Mouse (Mus musculus) MEL (cell line): ENCODE results near the gene Cables2.

Experiments used
- BHLHE40 ChIP-seq: IDR thresholded peaks from 2 replicates; pipeline ENCODE4 v1.6.1; 2012; ENCODE audit warnings: low read depth, mild to moderate bottlenecking, inconsistent platforms, low read length, improper control_type of control experiment, borderline replicate concordance
- CHD2 ChIP-seq: IDR thresholded peaks from 2 replicates; pipeline ENCODE4 v1.6.1; 2011; ENCODE audit warnings: low read length, improper control_type of control experiment
- CTCF ChIP-seq, 3 experiments: IDR thresholded peaks in 2 of 3; conservative IDR thresholded peaks in 1 of 3; 2 replicates each; pipeline ENCODE4 v1.5.1; 2011 to 2012; ENCODE audit warnings: low read length in 3 of 3, low read depth in 2 of 3, mild to moderate bottlenecking in 2 of 3, improper control_type of control experiment in 1 of 3, inconsistent platforms in 1 of 3, mixed read lengths in 1 of 3, moderate library complexity in 1 of 3; ENCODE audit not compliant: control insufficient read depth in 1 of 3, insufficient read depth in 1 of 3, poor library complexity in 1 of 3, severe bottlenecking in 1 of 3
- EP300 ChIP-seq, 2 experiments: IDR thresholded peaks; 2 replicates each; pipeline ENCODE4 v1.6.1; 2011; ENCODE audit warnings: improper control_type of control experiment in 2 of 2, low read length in 2 of 2, low read depth in 1 of 2, mild to moderate bottlenecking in 1 of 2
- GATA1 ChIP-seq: IDR thresholded peaks from 2 replicates; pipeline ENCODE4 v1.6.1; 2011; ENCODE audit warnings: low read depth, low read length, improper control_type of control experiment
- NELFE ChIP-seq: IDR thresholded peaks from 2 replicates; pipeline ENCODE4 v1.6.1; 2011; ENCODE audit warnings: low read depth, low read length, improper control_type of control experiment
- POLR2A ChIP-seq, 2 experiments: IDR thresholded peaks; 2 replicates each; pipeline ENCODE4 v1.6.1; 2011 to 2012; ENCODE audit warnings: low read length in 2 of 2, mild to moderate bottlenecking in 2 of 2, control low read depth in 1 of 2, improper control_type of control experiment in 1 of 2, low read depth in 1 of 2, moderate library complexity in 1 of 2; ENCODE audit not compliant: control insufficient read depth in 1 of 2, insufficient read depth in 1 of 2, poor library complexity in 1 of 2
- POLR2AphosphoS2 ChIP-seq: IDR thresholded peaks from 2 replicates; pipeline ENCODE4 v1.6.1; 2011; ENCODE audit warnings: low read length, improper control_type of control experiment
- RCOR1 ChIP-seq: IDR thresholded peaks from 2 replicates; pipeline ENCODE4 v1.6.1; 2012; ENCODE audit warnings: low read depth, mild to moderate bottlenecking, inconsistent platforms, low read length, improper control_type of control experiment
- SIN3A ChIP-seq: IDR thresholded peaks from 2 replicates; pipeline ENCODE4 v1.6.1; 2012; ENCODE audit warnings: low read length, improper control_type of control experiment, inconsistent platforms
- TCF12 ChIP-seq: IDR thresholded peaks from 2 replicates; pipeline ENCODE4 v1.6.1; 2014; ENCODE audit warnings: low read depth, mild to moderate bottlenecking, inconsistent platforms, low read length, improper control_type of control experiment, moderate library complexity
- ZC3H11A ChIP-seq: IDR thresholded peaks from 2 replicates; pipeline ENCODE4 v1.6.1; 2012; ENCODE audit warnings: low read depth, mild to moderate bottlenecking, inconsistent platforms, low read length, improper control_type of control experiment
- ZNF384 ChIP-seq: IDR thresholded peaks from 2 replicates; pipeline ENCODE4 v1.6.1; 2012; ENCODE audit warnings: low read depth, mild to moderate bottlenecking, inconsistent platforms, low read length, improper control_type of control experiment

DNA sequence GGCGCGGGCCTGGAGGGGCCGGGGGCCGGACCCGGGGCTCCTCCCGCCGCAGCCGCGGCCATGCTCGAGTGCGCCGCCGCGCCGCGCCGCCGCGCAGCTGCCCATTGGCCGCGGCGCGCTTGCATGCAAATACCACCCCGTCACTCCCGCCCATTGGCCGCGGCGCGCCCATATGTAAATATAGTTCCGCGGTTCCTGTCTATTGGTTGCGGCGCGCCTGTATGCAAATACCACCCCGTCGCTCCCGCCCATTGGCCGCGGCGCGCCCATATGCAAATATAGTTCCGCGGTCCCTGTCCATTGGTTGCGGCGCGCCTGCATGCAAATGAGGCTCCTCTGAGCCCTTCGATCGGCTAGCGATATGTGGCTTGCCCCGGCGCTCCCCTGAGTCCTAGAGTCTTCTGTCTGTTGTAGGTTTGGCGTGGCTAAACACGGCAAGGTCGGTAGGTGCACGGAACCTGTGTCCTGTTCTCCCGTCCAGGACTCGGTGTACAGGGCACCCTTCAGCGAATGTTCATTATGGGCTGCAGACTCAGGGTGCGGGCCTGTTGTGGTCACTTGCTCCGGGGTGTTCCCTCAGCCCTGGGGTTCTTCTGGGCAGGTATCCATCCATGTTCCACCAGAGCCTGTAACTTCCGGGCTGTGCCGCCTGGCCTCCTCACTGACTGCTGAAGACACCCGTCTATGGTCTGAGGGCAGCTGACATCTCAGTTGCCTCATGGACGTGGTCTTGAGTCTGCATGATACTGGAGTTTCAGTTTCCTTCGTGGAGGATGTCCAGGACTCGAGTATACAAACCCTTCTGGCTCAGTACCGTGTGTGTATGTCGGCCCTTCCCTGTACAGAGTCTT is at the start of gene Cables2:
- TF ChIP-seq RCOR1: peak; percentile 64
- peak in 1 of 2 experiments; percentile 97; a peak in 2 of 4 replicates for TF ChIP-seq EP300 (IDR thresholded peaks at IDR 0.05; ENCODE audit: low read depth in 1 of 2, low read length in 2 of 2)
- TF ChIP-seq POLR2AphosphoS2: no peak
- TF ChIP-seq POLR2A (IDR thresholded peaks at IDR 0.05; ENCODE audit: control insufficient read depth in 1 of 2, insufficient read depth in 1 of 2, low read depth in 1 of 2, low read length in 2 of 2, poor library complexity in 1 of 2): peak in 1 of 2 experiments; percentile 40; a peak in 1 of 4 replicates
- TF ChIP-seq SIN3A: peak; percentile 52
- peak; percentile 84 for TF ChIP-seq GATA1
- no peak for TF ChIP-seq TCF12
- peak; percentile 58 for TF ChIP-seq CHD2
- TF ChIP-seq CTCF (IDR thresholded peaks at IDR 0.05 in 2 of 3, conservative IDR thresholded peaks at IDR 0.05 in 1 of 3; ENCODE audit: control insufficient read depth in 1 of 3, insufficient read depth in 1 of 3, low read depth in 2 of 3, low read length in 3 of 3, poor library complexity in 1 of 3, severe bottlenecking in 1 of 3): 0 out of 6 replicates have a peak, but pooled peaks of 1 of the 3 experiments have one; percentile 16
- no peak for TF ChIP-seq BHLHE40
- no peak for TF ChIP-seq ZC3H11A
- peak; percentile 34 for TF ChIP-seq NELFE
- no peak for TF ChIP-seq ZNF384
